Mouse (Mus musculus): ENCODE data around the gene N4bp1.
A peak's percentile ranks its signal among the peaks of the same experiment; 100 is the strongest.

GRCm38 (mm10) chr8:86873151-86873550 lies 11.9 kb downstream of the N4bp1 start:
- TF ChIP-seq TCF12 (IDR thresholded peaks at IDR 0.05; ENCODE audit: insufficient read depth, poor library complexity, severe bottlenecking): no peak
- no peak for TF ChIP-seq POLR2A (IDR thresholded peaks at IDR 0.05; ENCODE audit: insufficient read length, low read depth)
- TF ChIP-seq POLR2AphosphoS2 (IDR thresholded peaks at IDR 0.05; ENCODE audit: insufficient read length, low read depth): no peak
- no peak for TF ChIP-seq E2F4 (IDR thresholded peaks at IDR 0.05; ENCODE audit: insufficient read depth)
- peak; percentile 70; the same call in 1 of the 2 replicates for TF ChIP-seq CEBPB (IDR thresholded peaks at IDR 0.05; ENCODE audit: insufficient read depth, poor library complexity, severe bottlenecking)

All from myocyte (in vitro differentiated cells).